Mouse (Mus musculus) embryonic fibroblast, embryonic 13.5 days (primary cell): ENCODE measurements around the gene Gadd45b.

Experiments used
- CTCF ChIP-seq: IDR thresholded peaks from 2 replicates; pipeline ENCODE4 v1.5.1; 2011; ENCODE audit warnings: mild to moderate bottlenecking, control low read depth, low read length, moderate library complexity, borderline replicate concordance; ENCODE audit not compliant: insufficient read depth
- POLR2A ChIP-seq: IDR thresholded peaks from 2 replicates; pipeline ENCODE4 v1.6.1; 2011; ENCODE audit warnings: low read depth, mild to moderate bottlenecking, control low read depth, low read length, moderate library complexity

DNA sequence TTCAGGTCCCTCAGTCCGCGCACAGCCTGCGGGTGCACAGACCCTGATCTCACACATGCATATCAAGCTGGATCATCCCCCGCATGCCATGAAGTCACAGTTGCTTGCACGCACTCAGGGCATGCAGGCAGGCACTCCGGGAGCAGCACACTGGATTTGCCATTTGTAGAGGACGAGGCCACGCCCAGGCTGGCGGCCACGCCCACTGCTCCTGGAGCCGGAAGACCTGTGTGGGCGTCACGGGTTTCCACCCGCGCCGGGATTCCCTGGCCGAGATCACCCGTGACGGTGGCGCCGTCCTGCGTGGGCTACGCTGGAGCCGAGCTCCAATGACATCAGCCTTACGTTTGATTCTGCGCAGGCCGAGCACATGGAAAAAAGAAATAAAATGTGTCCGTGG is 9.8 kb downstream of the Gadd45b start:
- TF ChIP-seq CTCF: no peak
- TF ChIP-seq POLR2A: peak; percentile 65
